Mouse (Mus musculus) stomach, embryonic 14.5 days (tissue): ENCODE data around the gene Cnot3. TPM values are rescaled to one million over a fixed set of nuclear protein-coding genes. Genes with fewer than 3 reads are reported as not detected.

ENCODE experiments used
- ATAC-seq: fragments of 200-750 bp; cut with Nextera tagmentation; 2 replicates; pipeline ENCODE4 v1.8.0; 2017; ENCODE audit warnings: low read depth, moderate TSS enrichment; ENCODE audit not compliant: insufficient number of reproducible peaks, insufficient read depth, low FRiP score
- H3K27ac ChIP-seq: fragments of 300-500 bp; sonication (generic); 2 replicates; pipeline ENCODE4 v1.5.1; 2014; ENCODE audit warnings: mild to moderate bottlenecking, low read length, moderate library complexity, mixed read lengths
- H3K27me3 ChIP-seq: fragments of 300-500 bp; sonication (generic); 2 replicates; pipeline ENCODE4 v1.6.1; 2014; ENCODE audit warnings: low read length, control low read depth, mixed read lengths; ENCODE audit not compliant: control insufficient read depth, insufficient read depth
- H3K36me3 ChIP-seq: fragments of 300-500 bp; sonication (generic); 2 replicates; pipeline ENCODE4 v1.6.1; 2014; ENCODE audit warnings: mild to moderate bottlenecking, control low read depth, low read length, moderate library complexity, mixed read lengths; ENCODE audit not compliant: control insufficient read depth, insufficient read depth
- H3K4me1 ChIP-seq: fragments of 300-500 bp; sonication (generic); 2 replicates; pipeline ENCODE4 v1.6.1; 2014; ENCODE audit warnings: low read length, control low read depth, mixed read lengths; ENCODE audit not compliant: control insufficient read depth, insufficient read depth
- H3K4me2 ChIP-seq: fragments of 300-500 bp; sonication (generic); replicated peaks from 2 replicates; pipeline ENCODE4 v1.6.1; 2014; ENCODE audit warnings: low read depth, low read length, control low read depth
- H3K4me3 ChIP-seq: fragments of 300-500 bp; sonication (generic); 2 replicates; pipeline ENCODE4 v1.5.1; 2014; ENCODE audit warnings: low read depth, low read length, control low read depth
- H3K9ac ChIP-seq: fragments of 300-500 bp; sonication (generic); replicated peaks from 2 replicates; pipeline ENCODE4 v1.6.1; 2014; ENCODE audit warnings: low read depth, mild to moderate bottlenecking, control low read depth, low read length, moderate library complexity, mixed read lengths
- H3K9me3 ChIP-seq: fragments of 300-500 bp; sonication (generic); 2 replicates; pipeline ENCODE4 v1.6.1; 2016; ENCODE audit warnings: low read depth, low read length, control low read depth; ENCODE audit not compliant: control insufficient read depth
- WGBS: fragments of 180-500 bp; shearing (Covaris S2); extraction: QIAGEN DNeasy Blood & Tissue Kit; methylation state at CpG from one replicate; pipeline ENCODE4 v1.1.7; 2014; 5-methylcytosine and 5-hydroxymethylcytosine counted together
- polyA plus RNA-seq: library from polyadenylated mRNA; unstranded; fragments of >200 nt; fragmentation: Nextera tagmentation; extraction: Ambion mirVana; gene quantifications from 2 replicates; pipeline ENCODE4 v1.2.1, GENCODE M21; 2014

Cnot3 gene
- polyA plus RNA-seq, 1 experiment from 2014 or later = 58.3 TPM

- no peaks in the 10 kb centered on the region for H3K27me3 ChIP-seq
- H3K4me2 ChIP-seq = peak overlapping the region; percentile 98
- peak overlapping the region; percentile 73 for H3K4me3 ChIP-seq
- WGBS = 54% methylated on average over 3 of the region's 3 CpGs
- H3K36me3 ChIP-seq = peaks cover 13% of the 10 kb centered on the region; the same call in 1 of the 2 replicates
- no peaks in the 10 kb centered on the region for H3K9me3 ChIP-seq
- H3K9ac ChIP-seq = peak overlapping the region; percentile 80
- ATAC-seq = no peak
- H3K27ac ChIP-seq = no peak overlapping the region
- H3K4me1 ChIP-seq = peaks cover 18% of the 10 kb centered on the region
Measured at GRCm38 (mm10) chr7:3630478-3630815, 14.6 kb upstream of the Cnot3 start.

GRCm38 (mm10) chr7:3643412-3643811 lies 1.7 kb upstream of the Cnot3 start:
- no peak overlapping the region for H3K4me2 ChIP-seq
- H3K36me3 ChIP-seq = peaks cover 12% of the 10 kb centered on the region
- WGBS = 58% methylated on average over 5 of the region's 5 CpGs
- H3K27me3 ChIP-seq = no peaks in the 10 kb centered on the region
- H3K27ac ChIP-seq = no peak overlapping the region
- H3K9me3 ChIP-seq = no peaks in the 10 kb centered on the region
- H3K4me1 ChIP-seq = peaks cover 24% of the 10 kb centered on the region
- no peak for ATAC-seq
- no peak overlapping the region for H3K4me3 ChIP-seq
- no peak overlapping the region for H3K9ac ChIP-seq

GRCm38 (mm10) chr7:3643843-3644242 lies 1.2 kb upstream of the Cnot3 start:
- no peak overlapping the region for H3K9ac ChIP-seq
- no peak overlapping the region for H3K27ac ChIP-seq

GRCm38 (mm10) chr7:3644348-3644671 lies 758 bp upstream of the Cnot3 start:
- no peak for ATAC-seq
- Histone ChIP-seq H3K4me1 (peaks cover 27% of the 10 kb centered on the region), H3K36me3 (peaks cover 10% of the 10 kb centered on the region), H3K9me3 (no peaks in the 10 kb centered on the region), H3K4me2 (peak overlapping the region; percentile 54), H3K9ac (no peak overlapping the region), H3K27ac (no peak overlapping the region; the same call in 1 of the 2 replicates), H3K27me3 (no peaks in the 10 kb centered on the region), H3K4me3 (peak overlapping the region; percentile 91)
- WGBS = 2% methylated on average over 11 of the region's 11 CpGs

More at GRCm38 (mm10) chr7:3643843-3644242, 1.2 kb upstream of the Cnot3 start:
- no peaks in the 10 kb centered on the region for H3K27me3 ChIP-seq
- 16% methylated on average over 9 of the region's 9 CpGs for WGBS
- peak overlapping the region; percentile 91 for H3K4me3 ChIP-seq
- H3K36me3 ChIP-seq = peaks cover 7% of the 10 kb centered on the region
- H3K4me1 ChIP-seq = peaks cover 27% of the 10 kb centered on the region
- no peak for ATAC-seq
- H3K9me3 ChIP-seq = no peaks in the 10 kb centered on the region
- peak overlapping the region; percentile 54 for H3K4me2 ChIP-seq

- no peaks in the 10 kb centered on the region for H3K9me3 ChIP-seq
- peaks cover 27% of the 10 kb centered on the region for H3K4me1 ChIP-seq
- peak overlapping the region; percentile 97 for H3K9ac ChIP-seq
- peak overlapping the region; percentile 91 for H3K4me3 ChIP-seq
- H3K27me3 ChIP-seq = no peaks in the 10 kb centered on the region
- H3K27ac ChIP-seq = peak overlapping the region; percentile 98
- peaks cover 16% of the 10 kb centered on the region for H3K36me3 ChIP-seq
- no peak for ATAC-seq
- peak overlapping the region; percentile 91 for H3K4me2 ChIP-seq
- WGBS = under 1% methylated on average over 52 of the region's 58 CpGs
Measured at GRCm38 (mm10) chr7:3645488-3646025, 489 bp downstream of the Cnot3 start.

- 5% methylated on average over 9 of the region's 9 CpGs for WGBS
- peaks cover 27% of the 10 kb centered on the region for H3K4me1 ChIP-seq
- H3K4me2 ChIP-seq = peak overlapping the region; percentile 91
- H3K36me3 ChIP-seq = peaks cover 17% of the 10 kb centered on the region; the same call in 1 of the 2 replicates
- no peaks in the 10 kb centered on the region for H3K9me3 ChIP-seq
- peak overlapping the region; percentile 97 for H3K9ac ChIP-seq
- H3K4me3 ChIP-seq = peak overlapping the region; percentile 91
- ATAC-seq = no peak
- H3K27me3 ChIP-seq = no peaks in the 10 kb centered on the region
- H3K27ac ChIP-seq = no peak overlapping the region; the same call in 1 of the 2 replicates
Measured at GRCm38 (mm10) chr7:3646188-3646587, 1.1 kb downstream of the Cnot3 start.

GRCm38 (mm10) chr7:3646641-3647040 lies 1.6 kb downstream of the Cnot3 start:
- no peaks in the 10 kb centered on the region for H3K27me3 ChIP-seq
- no peak for ATAC-seq
- H3K4me1 ChIP-seq = peaks cover 27% of the 10 kb centered on the region
- H3K9ac ChIP-seq = peak overlapping the region; percentile 97
- no peaks in the 10 kb centered on the region for H3K9me3 ChIP-seq
- H3K4me3 ChIP-seq = peak overlapping the region; percentile 91
- H3K36me3 ChIP-seq = peaks cover 21% of the 10 kb centered on the region
- H3K4me2 ChIP-seq = peak overlapping the region; percentile 91
- H3K27ac ChIP-seq = no peak overlapping the region
- 55% methylated on average over 4 of the region's 4 CpGs for WGBS

- Histone ChIP-seq H3K4me2 (no peak overlapping the region), H3K9ac (no peak overlapping the region), H3K4me1 (no peaks in the 10 kb centered on the region), H3K27me3 (no peaks in the 10 kb centered on the region), H3K36me3 (peaks cover 91% of the 10 kb centered on the region), H3K9me3 (no peaks in the 10 kb centered on the region), H3K27ac (no peak overlapping the region), H3K4me3 (no peak overlapping the region)
- WGBS = 83% methylated on average over 4 of the region's 4 CpGs
- no peak for ATAC-seq
Measured at GRCm38 (mm10) chr7:3656966-3657365, 11.9 kb downstream of the Cnot3 start.

- peaks cover 86% of the 10 kb centered on the region for H3K36me3 ChIP-seq
- no peak for ATAC-seq
- no peak overlapping the region for H3K27ac ChIP-seq
- 0 out of 2 replicates have a peak, but pooled peaks cover 2% of the 10 kb centered on the region for H3K4me1 ChIP-seq
- 92% methylated on average over 14 of the region's 14 CpGs for WGBS
- H3K4me2 ChIP-seq = no peak overlapping the region
- H3K9ac ChIP-seq = no peak overlapping the region
- H3K9me3 ChIP-seq = no peaks in the 10 kb centered on the region
- no peaks in the 10 kb centered on the region for H3K27me3 ChIP-seq
- no peak overlapping the region for H3K4me3 ChIP-seq
Measured at GRCm38 (mm10) chr7:3658578-3658977, 13.5 kb downstream of the Cnot3 start.
